Mouse (Mus musculus) right cerebral cortex, postnatal 36 days (tissue): ENCODE measurements around the gene Tmem45a.

Source experiments
- DNase-seq, 2 experiments: peaks; one replicate each; pipeline ENCODE4 v3.0.0; 2022; ENCODE audit warnings: low spot score in 2 of 2, mixed read lengths in 1 of 2

The Tmem45a gene

DNA sequence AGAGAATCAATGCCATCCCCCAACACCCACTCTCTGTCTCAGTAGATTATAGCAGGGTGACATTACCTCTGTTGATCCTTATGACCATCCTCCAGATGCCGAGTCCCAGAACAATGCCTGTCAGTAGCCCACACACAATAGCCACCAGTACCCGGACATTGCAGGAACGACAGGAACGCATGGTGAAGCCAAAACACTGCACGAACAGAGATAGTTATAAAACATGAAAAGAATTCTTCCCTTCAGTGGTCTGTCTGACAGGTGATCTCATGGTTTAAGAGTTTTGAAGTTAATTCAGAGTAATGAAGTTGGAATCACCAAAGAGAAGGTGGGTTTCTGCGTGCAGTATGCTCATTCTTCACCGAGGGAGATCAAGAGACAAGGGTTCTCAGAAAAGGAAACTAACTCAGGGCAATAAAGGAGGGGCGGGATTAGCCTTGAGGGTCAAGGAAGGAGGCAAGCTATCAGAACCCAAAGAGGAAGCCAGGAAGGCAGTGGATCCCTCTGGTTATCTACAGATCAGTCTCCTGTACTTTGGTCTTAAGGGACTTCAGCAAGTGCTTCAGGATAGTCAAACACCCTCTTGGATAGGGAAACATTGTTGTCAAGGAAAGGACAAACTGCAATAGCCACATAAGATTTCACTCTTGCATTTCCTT, 90.4 kb downstream of the Tmem45a start, which contains the start of gene Adgrg7:
Gene Adgrg7, minus strand, starts transcription at position 375 of the 659 bp plus-strand sequence.
- no peak for DNase-seq

DNA sequence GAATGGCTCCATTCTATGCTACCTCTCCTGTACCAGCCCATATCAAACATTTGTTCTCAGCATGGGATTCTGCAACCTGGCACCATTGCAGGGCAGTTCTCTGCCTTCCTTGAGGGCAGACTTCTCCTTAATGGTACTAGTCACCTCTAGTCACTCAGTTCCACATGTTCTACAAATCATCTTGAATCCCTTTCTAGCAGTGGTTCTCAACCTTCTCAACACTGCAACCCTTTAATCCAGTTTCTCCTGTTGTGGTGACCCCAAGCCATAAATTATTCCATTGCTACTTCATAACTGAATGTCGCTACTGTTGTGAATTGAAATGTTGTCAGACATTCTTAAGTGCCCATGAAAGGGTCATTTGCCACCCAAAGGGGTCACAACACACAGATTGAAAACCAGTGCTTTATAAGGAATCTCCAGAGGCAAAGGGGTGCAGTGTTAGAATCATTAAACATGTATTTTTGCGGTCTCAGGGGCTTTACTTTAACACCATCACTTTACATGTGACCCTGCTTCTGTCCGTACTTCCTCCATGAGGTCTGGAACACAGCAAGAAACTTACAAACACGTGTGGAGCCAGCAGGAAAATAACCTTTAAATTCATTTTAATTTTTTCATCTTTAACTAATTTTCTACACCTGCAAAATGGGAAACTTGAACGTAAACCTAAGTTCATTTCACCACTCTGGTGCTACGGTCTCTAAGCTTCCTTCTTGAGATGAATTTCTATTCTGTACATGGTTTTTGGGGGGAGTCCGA, 91.4 kb downstream of the Tmem45a start:
- no peak for DNase-seq

DNA sequence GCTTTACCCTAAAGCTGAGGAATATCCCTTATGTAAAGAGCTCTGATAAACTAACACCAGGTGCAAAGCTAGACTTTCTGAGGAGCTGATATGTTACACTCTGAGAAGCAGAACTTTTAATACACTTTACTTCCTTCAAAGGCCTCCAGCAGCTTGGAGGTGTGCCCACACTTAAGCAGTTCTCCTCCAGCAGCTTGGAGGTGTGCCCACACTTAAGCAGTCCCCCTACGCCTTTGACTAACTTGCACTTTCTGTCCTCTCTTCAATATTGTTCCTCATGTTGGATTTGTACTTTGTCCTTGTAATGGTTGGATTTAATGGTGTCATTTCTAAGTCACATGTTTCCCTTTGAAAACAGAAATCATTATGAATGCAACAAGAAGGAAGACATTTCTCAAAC, 92.2 kb downstream of the Tmem45a start:
- DNase-seq = no peak

DNA sequence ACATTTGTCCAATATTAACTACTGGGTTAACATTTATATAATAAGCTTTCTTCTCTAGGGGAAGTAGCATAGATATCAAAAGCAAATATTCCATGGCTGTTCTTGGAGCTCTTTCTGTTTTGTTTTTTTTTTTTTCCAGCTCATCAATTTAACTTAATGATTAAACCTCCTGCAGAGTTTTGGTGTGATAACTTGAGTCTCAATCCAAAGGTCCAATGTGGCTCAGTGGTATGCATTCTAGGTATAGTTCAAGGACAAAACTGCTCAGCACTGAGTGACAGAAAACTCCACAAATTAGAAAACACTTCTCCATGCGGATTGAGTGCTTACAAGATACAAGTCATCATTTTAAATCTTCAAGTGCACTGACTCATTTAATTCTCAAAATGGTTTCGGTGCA, 100.0 kb downstream of the Tmem45a start:
- no peak for DNase-seq

DNA sequence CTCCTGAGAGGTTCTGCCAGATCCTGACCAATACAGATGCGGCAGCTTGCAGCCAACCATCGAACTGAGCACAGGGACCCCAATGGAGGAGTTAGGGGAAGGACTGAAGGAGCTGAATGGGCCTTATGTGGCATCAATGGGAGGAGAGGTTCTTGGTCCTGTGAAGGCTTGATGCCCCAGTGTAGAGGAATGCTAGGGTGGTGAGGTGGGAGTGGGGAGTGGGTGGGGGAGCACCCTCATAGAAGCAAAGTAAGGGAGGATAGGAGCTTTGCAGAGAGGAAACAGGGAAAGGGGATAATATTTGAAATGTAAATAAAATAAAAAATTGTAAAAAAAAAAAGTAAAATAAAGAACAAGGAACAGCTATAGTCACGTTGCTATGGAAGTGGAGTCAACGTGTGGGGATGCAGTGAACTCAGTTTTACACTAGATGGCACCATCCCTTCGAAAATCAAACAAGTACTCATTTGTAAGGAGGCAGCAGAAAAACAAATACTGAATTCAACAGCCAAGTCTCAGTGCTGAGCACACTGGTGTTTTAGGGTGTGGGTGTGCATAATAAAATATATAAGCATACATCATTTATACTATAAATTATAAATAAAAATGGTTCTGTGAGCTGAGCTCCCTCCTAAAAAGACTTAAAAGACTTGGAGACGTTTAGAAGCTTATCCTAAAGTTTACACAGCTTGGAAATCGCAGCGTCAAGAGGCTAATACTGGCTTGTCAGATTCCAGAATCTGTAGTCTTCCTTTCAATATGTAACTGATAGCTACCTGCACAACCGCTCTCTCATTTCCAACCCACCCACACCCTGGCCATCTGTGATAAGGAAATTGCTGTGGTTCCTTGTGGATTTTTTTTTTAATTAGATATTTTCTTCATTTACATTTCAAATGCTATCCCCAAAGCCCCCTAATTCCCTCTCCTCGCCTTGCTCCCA, 114.5 kb downstream of the Tmem45a start:
- peak; percentile 18 to 26 for DNase-seq
